Mouse (Mus musculus): ENCODE data around the gene Hdac9. TPM values are rescaled to one million over a fixed set of nuclear protein-coding genes. Genes with fewer than 3 reads are reported as not detected.
"Not testable (repeated sequence)": the region's sequence is repeated elsewhere in the genome, so short reads cannot be mapped to it uniquely, and the experiment has no call there.

The Hdac9 gene
- polyA plus RNA-seq, 1 experiment, result 6.0 TPM

DNA sequence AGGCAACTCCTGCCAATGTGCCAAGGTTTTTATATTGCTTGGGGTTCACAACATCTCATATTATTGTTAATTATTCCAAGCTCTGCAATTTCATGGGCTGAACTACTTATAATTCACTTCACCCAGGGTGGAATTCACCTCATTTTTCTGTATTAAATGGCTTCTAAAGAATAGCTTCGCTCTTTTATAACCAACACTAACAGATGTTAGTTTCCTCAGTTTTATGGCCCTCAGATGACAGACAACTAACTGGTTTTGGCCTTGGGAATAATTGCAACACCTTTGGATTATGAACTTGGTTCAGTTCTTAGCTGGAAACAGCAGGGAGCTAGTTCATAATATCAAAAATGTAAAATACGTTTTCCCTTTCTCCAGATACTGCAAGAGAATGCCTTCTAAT is 839.9 kb downstream of the Hdac9 start:
- TF ChIP-seq POLR2A (IDR thresholded peaks at IDR 0.05; ENCODE audit: low read depth, low read length), result no peak
- H3K27ac ChIP-seq (ENCODE audit: insufficient read depth, low read length), result peak overlapping the region; percentile 93
- H3K4me1 ChIP-seq (ENCODE audit: control insufficient read depth, insufficient read depth, low read length), result peaks cover 2% of the 10 kb centered on the region; the same call in 1 of the 2 replicates
- no peak overlapping the region for H3K4me3 ChIP-seq (ENCODE audit: insufficient read depth, low read length)

DNA sequence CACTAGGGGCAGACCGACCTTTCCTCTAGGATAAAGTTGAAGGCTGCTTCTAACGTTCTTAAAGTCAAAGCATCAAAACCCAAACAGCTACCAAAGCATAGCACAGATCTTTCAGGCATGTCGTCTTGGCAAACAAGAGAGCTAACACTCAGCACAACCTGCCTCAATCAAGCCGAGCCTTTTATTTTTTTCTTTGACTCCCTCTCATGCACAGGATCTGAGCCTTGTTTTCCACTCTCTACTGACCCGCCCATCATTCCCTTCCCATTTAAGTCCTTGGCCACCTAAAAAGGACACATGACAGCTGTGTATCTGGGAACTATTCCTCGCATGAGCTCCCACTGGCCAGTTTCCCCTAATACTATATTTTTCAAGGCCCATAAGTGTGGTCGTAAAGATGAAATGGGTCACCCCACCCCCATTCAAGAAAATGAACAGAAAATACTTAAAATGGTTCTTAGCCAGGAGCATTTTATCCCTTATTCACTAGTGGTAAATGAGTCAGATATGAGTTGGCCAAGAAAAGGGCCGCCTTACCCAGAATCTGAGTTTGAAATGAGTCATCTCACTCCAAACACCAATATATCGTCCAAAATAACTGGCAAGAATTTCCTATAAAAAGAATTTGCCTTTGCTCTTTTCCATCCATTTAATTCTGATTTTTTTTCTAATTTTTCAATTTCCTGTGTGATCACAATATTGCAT is 840.9 kb downstream of the Hdac9 start:
- H3K4me3 ChIP-seq (ENCODE audit: insufficient read depth, low read length), result peak overlapping the region; percentile 16; the same call in 1 of the 2 replicates
- TF ChIP-seq CTCF (IDR thresholded peaks at IDR 0.05; ENCODE audit: borderline replicate concordance, insufficient read depth, low read length), result no peak
- TF ChIP-seq POLR2A (IDR thresholded peaks at IDR 0.05; ENCODE audit: low read depth, low read length), result no peak; the same call in 1 of the 2 replicates
- peaks cover 2% of the 10 kb centered on the region; the same call in 1 of the 2 replicates for H3K4me1 ChIP-seq (ENCODE audit: control insufficient read depth, insufficient read depth, low read length)
- peak overlapping the region; percentile 100 for H3K27ac ChIP-seq (ENCODE audit: insufficient read depth, low read length)

DNA sequence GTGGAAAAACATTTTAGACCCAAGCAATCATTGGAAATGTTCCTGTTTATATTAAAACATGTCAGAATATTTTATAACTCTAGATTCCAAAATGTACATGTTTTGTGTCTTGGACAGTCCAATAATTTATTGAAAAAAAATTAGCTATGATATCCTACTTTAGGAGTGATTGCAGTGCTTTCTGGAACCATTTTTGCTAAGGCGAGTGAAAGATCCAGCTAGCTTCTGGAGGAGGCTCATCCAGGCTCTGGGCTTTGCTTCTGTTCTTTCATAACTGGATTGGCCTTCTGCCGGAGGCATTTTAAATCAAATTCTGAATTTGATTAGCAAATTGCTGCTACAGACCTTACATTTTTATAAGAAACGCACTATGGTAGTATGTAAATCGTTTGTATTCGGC is 864.4 kb downstream of the Hdac9 start:
- H3K27ac ChIP-seq (ENCODE audit: insufficient read depth, low read length), result no peak overlapping the region
- TF ChIP-seq CTCF (IDR thresholded peaks at IDR 0.05; ENCODE audit: borderline replicate concordance, insufficient read depth, low read length) (no peak), POLR2A (IDR thresholded peaks at IDR 0.05; ENCODE audit: low read depth, low read length) (no peak)
- no peaks in the 10 kb centered on the region for H3K4me1 ChIP-seq (ENCODE audit: control insufficient read depth, insufficient read depth, low read length)

DNA sequence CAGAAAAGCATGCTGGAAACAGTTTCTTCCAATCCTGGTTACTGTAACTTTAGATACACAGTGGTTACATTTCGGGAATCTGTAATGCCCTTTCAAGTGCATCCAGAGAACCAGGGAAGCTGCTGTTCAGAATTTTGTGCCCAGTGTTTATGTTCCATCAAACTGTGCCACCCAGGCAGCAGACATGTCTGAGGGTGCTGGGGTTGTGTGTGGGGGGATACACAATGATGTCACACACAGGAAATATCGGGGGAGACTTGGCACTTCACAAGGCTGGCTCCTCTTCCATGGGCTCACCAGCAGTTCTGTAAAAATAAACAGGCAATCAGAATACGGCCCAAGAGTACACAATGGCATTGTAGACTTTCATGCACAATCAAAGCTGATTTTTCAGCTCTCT is 864.9 kb downstream of the Hdac9 start:
- Histone ChIP-seq H3K4me3 (ENCODE audit: insufficient read depth, low read length) (no peak overlapping the region), H3K27ac (ENCODE audit: insufficient read depth, low read length) (no peak overlapping the region), H3K4me1 (ENCODE audit: control insufficient read depth, insufficient read depth, low read length) (no peaks in the 10 kb centered on the region)
- TF ChIP-seq POLR2A (IDR thresholded peaks at IDR 0.05; ENCODE audit: low read depth, low read length), result no peak
- no peak for TF ChIP-seq CTCF (IDR thresholded peaks at IDR 0.05; ENCODE audit: borderline replicate concordance, insufficient read depth, low read length)

More for the DNA sequence above, 864.4 kb downstream of the Hdac9 start:
- no peak overlapping the region for H3K4me3 ChIP-seq (ENCODE audit: insufficient read depth, low read length)

DNA sequence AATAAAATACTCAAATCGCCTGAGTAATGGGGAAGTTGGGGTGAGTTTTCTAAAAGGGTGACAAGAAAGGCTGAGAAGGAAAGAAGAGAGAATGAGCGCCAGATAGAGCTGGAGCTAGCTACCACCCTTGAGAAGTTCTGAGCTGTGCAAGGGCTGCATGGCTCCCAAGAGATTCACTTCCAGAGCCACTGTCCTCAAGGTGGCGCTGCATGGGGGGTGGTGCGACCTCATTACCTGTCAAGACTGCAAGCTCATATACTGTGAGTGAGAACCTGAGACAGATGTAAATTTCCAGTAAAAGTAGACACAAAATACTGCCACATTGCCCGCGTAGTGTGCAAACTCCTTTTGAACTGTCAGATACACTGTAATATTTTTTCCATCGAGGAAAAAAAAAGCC is 865.8 kb downstream of the Hdac9 start:
- TF ChIP-seq POLR2A (IDR thresholded peaks at IDR 0.05; ENCODE audit: low read depth, low read length) (no peak), CTCF (IDR thresholded peaks at IDR 0.05; ENCODE audit: borderline replicate concordance, insufficient read depth, low read length) (no peak)
- no peak overlapping the region for H3K27ac ChIP-seq (ENCODE audit: insufficient read depth, low read length)

DNA sequence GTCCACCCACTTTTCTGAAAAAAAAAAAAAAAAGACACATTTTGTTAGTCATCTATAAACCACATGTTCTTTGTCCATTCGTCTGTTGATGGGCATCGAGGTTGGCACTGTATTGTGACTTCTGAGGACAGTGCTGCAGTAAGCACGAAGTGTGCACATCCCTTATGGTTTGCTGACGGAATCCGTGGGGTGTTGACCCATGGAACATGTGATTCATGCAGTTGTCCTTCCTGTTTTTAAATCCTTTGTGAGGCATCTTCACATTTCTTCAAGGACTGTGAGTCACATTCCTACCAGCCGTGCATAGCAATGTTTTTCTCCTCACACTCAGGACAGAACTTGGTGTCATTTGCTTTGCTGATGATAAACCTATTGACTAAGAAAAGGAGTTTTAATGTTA is 875.9 kb downstream of the Hdac9 start:
- Histone ChIP-seq H3K4me1 (ENCODE audit: control insufficient read depth, insufficient read depth, low read length) (peaks cover 8% of the 10 kb centered on the region; the same call in 1 of the 2 replicates), H3K27ac (ENCODE audit: insufficient read depth, low read length) (peak overlapping the region; percentile 98), H3K4me3 (ENCODE audit: insufficient read depth, low read length) (no peak overlapping the region)
- no peak for TF ChIP-seq CTCF (IDR thresholded peaks at IDR 0.05; ENCODE audit: borderline replicate concordance, insufficient read depth, low read length)
- TF ChIP-seq POLR2A (IDR thresholded peaks at IDR 0.05; ENCODE audit: low read depth, low read length), result no peak

More for the DNA sequence above, 865.8 kb downstream of the Hdac9 start:
- H3K4me3 ChIP-seq (ENCODE audit: insufficient read depth, low read length), result no peak overlapping the region
- no peaks in the 10 kb centered on the region for H3K4me1 ChIP-seq (ENCODE audit: control insufficient read depth, insufficient read depth, low read length)

DNA sequence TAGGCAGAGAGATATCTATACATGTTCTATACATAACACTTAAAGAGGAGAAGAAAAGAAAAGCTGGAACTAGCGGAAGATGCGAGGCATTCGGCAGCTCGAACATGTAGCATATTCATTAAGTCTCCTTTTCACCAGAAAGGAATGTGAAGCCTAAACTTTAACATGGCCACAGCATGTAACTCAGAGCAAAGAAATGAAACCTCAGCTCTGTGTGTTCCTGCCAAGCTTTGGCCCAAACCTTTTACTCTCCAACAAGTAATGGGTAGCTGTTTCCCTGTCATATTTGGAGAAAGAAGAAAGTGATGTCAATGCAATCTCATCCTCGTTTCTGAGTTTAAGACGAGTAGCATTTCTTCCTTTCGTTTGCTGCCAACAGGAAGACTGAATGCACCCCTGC is 876.8 kb downstream of the Hdac9 start:
- Histone ChIP-seq H3K4me3 (ENCODE audit: insufficient read depth, low read length) (no peak overlapping the region), H3K4me1 (ENCODE audit: control insufficient read depth, insufficient read depth, low read length) (peaks cover 8% of the 10 kb centered on the region; the same call in 1 of the 2 replicates), H3K27ac (ENCODE audit: insufficient read depth, low read length) (peak overlapping the region; percentile 98)
- TF ChIP-seq CTCF (IDR thresholded peaks at IDR 0.05; ENCODE audit: borderline replicate concordance, insufficient read depth, low read length) (no peak), POLR2A (IDR thresholded peaks at IDR 0.05; ENCODE audit: low read depth, low read length) (peak; percentile 18; the same call in 1 of the 2 replicates)

DNA sequence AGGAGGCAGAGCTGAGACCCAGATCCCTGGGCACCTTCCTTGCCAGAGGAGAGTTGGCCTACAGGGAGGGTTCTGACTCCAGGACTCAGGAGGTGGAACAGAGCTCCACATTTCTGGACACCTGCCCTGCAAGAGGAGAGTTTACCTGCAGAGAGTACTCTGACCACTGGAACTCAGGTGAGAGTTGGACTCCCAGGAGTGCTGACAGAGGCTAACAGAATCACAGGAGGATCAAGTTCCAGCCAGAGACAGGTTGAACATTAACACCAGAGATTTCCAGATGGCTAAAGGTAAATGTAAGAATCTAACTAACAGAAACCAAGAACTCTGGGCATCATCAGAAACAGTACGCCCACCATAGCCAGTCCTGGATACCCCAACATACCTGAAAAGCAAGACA is 907.1 kb downstream of the Hdac9 start:
- H3K4me3 ChIP-seq (ENCODE audit: insufficient read depth, low read length); H3K27ac ChIP-seq (ENCODE audit: insufficient read depth, low read length); H3K4me1 ChIP-seq (ENCODE audit: control insufficient read depth, insufficient read depth, low read length): not testable (repeated sequence)

Other genes with a start within 250 kb of the Hdac9 start
- not detected in 2 replicates for gene Prps1l1, start 67.7 kb upstream of the Hdac9 start, polyA plus RNA-seq (2011; ENCODE audit: insufficient read length, low read depth, missing spikeins)
- gene Snx13, start 130.1 kb upstream of the Hdac9 start, polyA plus RNA-seq (2011; ENCODE audit: insufficient read length, low read depth, missing spikeins), result 55.4 and 56.6 TPM in 2 replicates